Mouse (Mus musculus) brain, embryonic 14.5 days (tissue): ENCODE results near the gene Zpbp2.

Experiments used
- CTCF ChIP-seq: fragments of 200-500 bp; IDR thresholded peaks from 2 replicates; pipeline ENCODE4 v1.5.1; 2012; ENCODE audit warnings: inconsistent platforms, mild to moderate bottlenecking, moderate library complexity, borderline replicate concordance; ENCODE audit not compliant: insufficient read depth, insufficient read length; ENCODE audit errors: extremely low read depth
- POLR2A ChIP-seq: fragments of 200-500 bp; IDR thresholded peaks from 2 replicates; pipeline ENCODE4 v1.6.1; 2012; ENCODE audit warnings: mild to moderate bottlenecking, inconsistent platforms, borderline replicate concordance; ENCODE audit not compliant: poor library complexity, insufficient read depth, insufficient read length, severe bottlenecking; ENCODE audit errors: extremely low read depth

DNA sequence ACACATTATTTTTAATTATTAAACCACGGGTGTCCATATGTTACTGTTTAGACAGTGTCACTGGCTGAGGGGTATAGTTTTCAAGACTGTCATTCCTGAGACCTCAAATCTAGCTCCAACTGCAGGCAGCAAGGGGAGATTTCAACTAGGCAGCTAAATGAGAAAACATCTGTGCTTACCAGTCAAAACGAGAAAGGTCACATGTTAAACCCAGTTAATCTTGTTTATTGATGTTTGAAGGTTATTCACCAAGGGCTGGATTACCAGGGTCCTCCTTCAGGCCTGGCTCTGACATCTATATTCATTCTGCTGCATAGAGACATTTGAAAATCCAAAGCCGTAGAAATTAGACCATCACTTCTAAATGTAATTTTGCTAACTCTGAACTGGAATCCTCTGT, 46.0 kb upstream of the Zpbp2 start:
- TF ChIP-seq CTCF, result no peak
- no peak for TF ChIP-seq POLR2A
